Mouse (Mus musculus): Measurements from ENCODE around the gene Slc39a3. TPM values are rescaled to one million over a fixed set of nuclear protein-coding genes. Genes with fewer than 3 reads are reported as not detected.
"Not testable (repeated sequence)": the region's sequence is repeated elsewhere in the genome, so short reads cannot be mapped to it uniquely, and the experiment has no call there.

Gene Slc39a3
- total RNA-seq, 1 experiment, result 12.6 TPM

DNA sequence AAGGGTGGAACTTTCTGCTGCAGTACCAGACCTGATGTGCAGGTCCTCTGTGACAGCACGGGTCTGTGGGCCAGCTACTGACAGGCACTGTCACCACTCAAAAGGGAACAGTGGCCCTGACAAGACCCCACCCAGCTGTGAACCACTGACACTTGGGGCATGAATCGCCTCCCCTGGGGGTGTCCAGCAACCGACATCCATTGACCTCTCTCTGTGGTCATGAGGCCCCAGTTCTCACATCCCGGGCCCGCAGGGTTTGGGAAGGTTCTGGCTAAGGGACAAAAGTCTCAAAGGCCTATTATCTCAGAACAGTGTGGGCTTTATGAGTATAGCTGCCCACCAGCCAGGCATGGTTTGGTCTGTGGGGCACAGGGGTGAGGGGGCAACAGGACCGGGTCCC, 17.9 kb upstream of the Slc39a3 start:
- peaks cover 0 to 8% of the 10 kb centered on the region in 2 experiments; a peak in 1 of 4 replicates for H3K4me1 ChIP-seq (ENCODE audit: control insufficient read depth in 2 of 2, insufficient read depth in 2 of 2, low read length in 2 of 2, poor library complexity in 1 of 2)
- H3K36me3 ChIP-seq (ENCODE audit: control insufficient read depth, insufficient read depth, low read length, poor library complexity, severe bottlenecking), result peaks cover 23% of the 10 kb centered on the region
- H3K27ac ChIP-seq (ENCODE audit: insufficient read depth, low read depth, low read length, poor library complexity, severe bottlenecking), result no peak overlapping the region
- H3K4me3 ChIP-seq (ENCODE audit: insufficient read depth in 1 of 2, low read depth in 1 of 2, low read length in 2 of 2, poor library complexity in 1 of 2, severe bottlenecking in 1 of 2), result no peak overlapping the region
- no peak overlapping the region for H3K9ac ChIP-seq (ENCODE audit: insufficient read depth, low read depth, low read length, poor library complexity, severe bottlenecking)
- H3K9me3 ChIP-seq (ENCODE audit: control insufficient read depth, insufficient read depth, low read depth, low read length), result no peaks in the 10 kb centered on the region
- DNase-seq (ENCODE audit: low read depth, low spot score), result no peak
- in situ Hi-C loops (cut with MboI; ENCODE audit: low sequenced_read_pairs in 2 of 2, unreplicated experiment in 2 of 2), result no loop called here
- TF ChIP-seq HCFC1 (IDR thresholded peaks at IDR 0.05; ENCODE audit: borderline replicate concordance, insufficient read depth, low read length) (no peak), MAFK (IDR thresholded peaks at IDR 0.05; ENCODE audit: insufficient read depth, low read depth, low read length) (no peak), ZNF384 (IDR thresholded peaks at IDR 0.05; ENCODE audit: low read depth, low read length) (no peak), ZC3H11A (IDR thresholded peaks at IDR 0.05; ENCODE audit: borderline replicate concordance, low read depth, low read length) (no peak), CHD2 (IDR thresholded peaks at IDR 0.05; ENCODE audit: low read depth, low read length) (no peak)

DNA sequence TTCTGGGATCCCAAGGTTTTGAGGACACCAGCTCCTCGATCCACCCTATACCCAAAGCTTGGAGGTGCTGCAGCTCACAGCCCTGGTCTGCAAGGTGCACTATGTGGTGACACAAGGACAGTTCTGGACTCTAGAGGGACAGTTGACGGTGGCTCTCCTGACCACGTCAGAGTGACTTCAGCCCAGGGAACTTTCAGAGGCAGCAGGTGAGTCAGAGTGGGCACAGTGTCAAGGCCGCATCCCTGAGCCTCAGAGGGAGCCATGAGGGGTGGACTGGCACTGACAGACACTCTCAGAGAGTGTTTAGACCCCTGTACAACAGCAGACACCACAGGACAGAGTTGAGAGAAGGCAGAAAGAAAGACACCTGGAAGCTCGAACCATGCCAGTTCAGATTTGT, 15.4 kb upstream of the Slc39a3 start:
- Histone ChIP-seq H3K9me3 (ENCODE audit: control insufficient read depth, insufficient read depth, low read depth, low read length) (no peaks in the 10 kb centered on the region), H3K27ac (ENCODE audit: insufficient read depth, low read depth, low read length, poor library complexity, severe bottlenecking) (no peak overlapping the region), H3K9ac (ENCODE audit: insufficient read depth, low read depth, low read length, poor library complexity, severe bottlenecking) (no peak overlapping the region), H3K36me3 (ENCODE audit: control insufficient read depth, insufficient read depth, low read length, poor library complexity, severe bottlenecking) (peaks cover 49% of the 10 kb centered on the region), H3K4me3 (ENCODE audit: insufficient read depth in 1 of 2, low read depth in 1 of 2, low read length in 2 of 2, poor library complexity in 1 of 2, severe bottlenecking in 1 of 2) (no peak overlapping the region), H3K4me1 (ENCODE audit: control insufficient read depth in 2 of 2, insufficient read depth in 2 of 2, low read length in 2 of 2, poor library complexity in 1 of 2) (no peaks in the 10 kb centered on the region)
- no peak for DNase-seq (ENCODE audit: low read depth, low spot score)
- TF ChIP-seq HCFC1 (IDR thresholded peaks at IDR 0.05; ENCODE audit: borderline replicate concordance, insufficient read depth, low read length) (no peak), MAFK (IDR thresholded peaks at IDR 0.05; ENCODE audit: insufficient read depth, low read depth, low read length) (no peak), CHD2 (IDR thresholded peaks at IDR 0.05; ENCODE audit: low read depth, low read length) (no peak), ZC3H11A (IDR thresholded peaks at IDR 0.05; ENCODE audit: borderline replicate concordance, low read depth, low read length) (no peak), ZNF384 (IDR thresholded peaks at IDR 0.05; ENCODE audit: low read depth, low read length) (no peak)
- in situ Hi-C loops (cut with MboI; ENCODE audit: low sequenced_read_pairs in 2 of 2, unreplicated experiment in 2 of 2), result no loop called here

DNA sequence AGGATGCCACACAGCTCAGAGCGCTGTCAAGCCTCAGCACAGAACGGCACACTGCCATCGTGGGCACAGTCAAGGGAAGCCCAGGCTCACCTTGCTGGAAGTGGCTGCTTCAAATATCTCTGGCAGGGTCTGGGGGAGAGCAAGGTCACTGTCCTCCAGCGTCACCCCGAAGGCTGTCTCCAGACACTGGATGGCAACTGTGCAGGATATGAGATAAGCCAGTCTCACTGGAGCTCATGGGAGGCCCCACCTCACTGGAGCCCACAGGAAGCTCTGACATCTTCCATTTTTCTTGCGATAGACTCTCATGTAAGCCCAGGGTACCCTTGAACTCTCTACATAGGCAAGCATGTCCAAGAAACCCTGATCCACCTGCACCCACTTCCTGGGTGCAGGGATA, 13.9 kb upstream of the Slc39a3 start:
- TF ChIP-seq ZNF384 (IDR thresholded peaks at IDR 0.05; ENCODE audit: low read depth, low read length) (no peak), ZC3H11A (IDR thresholded peaks at IDR 0.05; ENCODE audit: borderline replicate concordance, low read depth, low read length) (no peak), HCFC1 (IDR thresholded peaks at IDR 0.05; ENCODE audit: borderline replicate concordance, insufficient read depth, low read length) (no peak), CHD2 (IDR thresholded peaks at IDR 0.05; ENCODE audit: low read depth, low read length) (no peak), MAFK (IDR thresholded peaks at IDR 0.05; ENCODE audit: insufficient read depth, low read depth, low read length) (no peak)
- Histone ChIP-seq H3K36me3 (ENCODE audit: control insufficient read depth, insufficient read depth, low read length, poor library complexity, severe bottlenecking) (peaks cover 62% of the 10 kb centered on the region), H3K9me3 (ENCODE audit: control insufficient read depth, insufficient read depth, low read depth, low read length) (no peaks in the 10 kb centered on the region)

DNA sequence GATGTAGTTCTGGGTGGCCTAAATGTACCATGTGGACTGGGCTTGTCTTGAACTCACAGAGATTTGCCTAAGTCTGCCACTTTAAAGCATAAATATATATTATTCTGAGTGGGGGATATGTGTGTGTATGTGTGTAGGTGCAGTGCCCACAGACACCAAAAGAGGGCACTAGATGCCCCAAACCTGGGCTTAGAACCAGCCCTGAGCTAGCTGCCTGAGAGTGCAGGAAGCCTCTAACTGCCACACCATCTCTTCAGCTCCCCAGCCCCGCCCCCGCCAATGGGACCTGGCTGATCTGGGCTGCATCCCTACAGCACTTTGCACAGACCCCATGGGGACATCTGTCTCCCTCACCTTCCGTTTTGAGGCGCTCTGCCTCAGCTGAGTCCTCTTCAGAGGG, 13.4 kb upstream of the Slc39a3 start:
- no peaks in the 10 kb centered on the region for H3K9me3 ChIP-seq (ENCODE audit: control insufficient read depth, insufficient read depth, low read depth, low read length)
- no peak for DNase-seq (ENCODE audit: low read depth, low spot score)
- TF ChIP-seq ZNF384 (IDR thresholded peaks at IDR 0.05; ENCODE audit: low read depth, low read length) (no peak), CHD2 (IDR thresholded peaks at IDR 0.05; ENCODE audit: low read depth, low read length) (no peak), MAFK (IDR thresholded peaks at IDR 0.05; ENCODE audit: insufficient read depth, low read depth, low read length) (no peak), ZC3H11A (IDR thresholded peaks at IDR 0.05; ENCODE audit: borderline replicate concordance, low read depth, low read length) (no peak), HCFC1 (IDR thresholded peaks at IDR 0.05; ENCODE audit: borderline replicate concordance, insufficient read depth, low read length) (no peak)
- H3K4me1 ChIP-seq (ENCODE audit: control insufficient read depth in 2 of 2, insufficient read depth in 2 of 2, low read length in 2 of 2, poor library complexity in 1 of 2), result no peaks in the 10 kb centered on the region
- no peak overlapping the region for H3K9ac ChIP-seq (ENCODE audit: insufficient read depth, low read depth, low read length, poor library complexity, severe bottlenecking)
- in situ Hi-C loops (cut with MboI; ENCODE audit: low sequenced_read_pairs in 2 of 2, unreplicated experiment in 2 of 2), result no loop called here
- no peak overlapping the region for H3K27ac ChIP-seq (ENCODE audit: insufficient read depth, low read depth, low read length, poor library complexity, severe bottlenecking)
- H3K4me3 ChIP-seq (ENCODE audit: insufficient read depth in 1 of 2, low read depth in 1 of 2, low read length in 2 of 2, poor library complexity in 1 of 2, severe bottlenecking in 1 of 2), result no peak overlapping the region
- peaks cover 66% of the 10 kb centered on the region for H3K36me3 ChIP-seq (ENCODE audit: control insufficient read depth, insufficient read depth, low read length, poor library complexity, severe bottlenecking)

More for the DNA sequence above, 13.9 kb upstream of the Slc39a3 start:
- Histone ChIP-seq H3K9ac (ENCODE audit: insufficient read depth, low read depth, low read length, poor library complexity, severe bottlenecking) (no peak overlapping the region), H3K4me1 (ENCODE audit: control insufficient read depth in 2 of 2, insufficient read depth in 2 of 2, low read length in 2 of 2, poor library complexity in 1 of 2) (no peaks in the 10 kb centered on the region), H3K4me3 (ENCODE audit: insufficient read depth in 1 of 2, low read depth in 1 of 2, low read length in 2 of 2, poor library complexity in 1 of 2, severe bottlenecking in 1 of 2) (no peak overlapping the region), H3K27ac (ENCODE audit: insufficient read depth, low read depth, low read length, poor library complexity, severe bottlenecking) (no peak overlapping the region)
- DNase-seq (ENCODE audit: low read depth, low spot score), result no peak
- in situ Hi-C loops (cut with MboI; ENCODE audit: low sequenced_read_pairs in 2 of 2, unreplicated experiment in 2 of 2), result no loop called here

DNA sequence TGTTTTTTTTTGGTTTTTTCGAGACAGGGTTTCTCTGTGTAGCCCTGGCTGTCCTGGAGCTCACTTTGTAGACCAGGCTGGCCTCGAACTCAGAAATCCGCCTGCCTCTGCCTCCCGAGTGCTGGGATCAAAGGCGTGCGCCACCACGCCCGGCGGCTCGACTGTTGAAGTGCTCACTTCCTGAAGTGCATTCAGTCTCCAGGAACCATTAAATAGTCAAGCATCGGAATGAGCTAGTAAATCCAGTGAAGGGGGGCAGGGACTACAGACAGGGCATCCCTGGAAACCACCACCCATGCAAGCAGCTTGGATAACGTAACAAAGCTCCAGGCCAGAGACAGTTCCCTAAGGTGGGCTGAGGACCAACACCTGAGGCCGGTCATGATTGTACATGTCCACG, 8.0 kb upstream of the Slc39a3 start:
- DNase-seq (ENCODE audit: low read depth, low spot score); H3K9me3 ChIP-seq (ENCODE audit: control insufficient read depth, insufficient read depth, low read depth, low read length); H3K4me3 ChIP-seq (ENCODE audit: insufficient read depth in 1 of 2, low read depth in 1 of 2, low read length in 2 of 2, poor library complexity in 1 of 2, severe bottlenecking in 1 of 2); H3K9ac ChIP-seq (ENCODE audit: insufficient read depth, low read depth, low read length, poor library complexity, severe bottlenecking); in situ Hi-C loops (cut with MboI; ENCODE audit: low sequenced_read_pairs in 2 of 2, unreplicated experiment in 2 of 2); H3K27ac ChIP-seq (ENCODE audit: insufficient read depth, low read depth, low read length, poor library complexity, severe bottlenecking); H3K4me1 ChIP-seq (ENCODE audit: control insufficient read depth in 2 of 2, insufficient read depth in 2 of 2, low read length in 2 of 2, poor library complexity in 1 of 2): not testable (repeated sequence)
- peaks cover 63% of the 10 kb centered on the region for H3K36me3 ChIP-seq (ENCODE audit: control insufficient read depth, insufficient read depth, low read length, poor library complexity, severe bottlenecking)

Data from ES-E14 (cell line).